Mouse (Mus musculus) stomach, postnatal 0 days (tissue): ENCODE results near the gene Nckipsd.

Experiments
- CTCF ChIP-seq: IDR thresholded peaks from 2 replicates; pipeline ENCODE4 v1.5.1; 2016; ENCODE audit warnings: antibody characterized with exemption, low read depth, mild to moderate bottlenecking, moderate library complexity
- EP300 ChIP-seq: optimal IDR thresholded peaks from 2 replicates; pipeline ENCODE3; 2016; ENCODE audit warnings: antibody characterized with exemption

GRCm38 (mm10) chr9:108827906-108828305 lies 19.7 kb downstream of the Nckipsd start:
- TF ChIP-seq CTCF, result no peak
- no peak for TF ChIP-seq EP300
